Mouse (Mus musculus) limb, embryonic 15.5 days (tissue): ENCODE results near the gene Acp7. TPM values are rescaled to one million over a fixed set of nuclear protein-coding genes. Genes with fewer than 3 reads are reported as not detected.
A peak's percentile ranks its signal among the peaks of the same experiment; 100 is the strongest.

Source experiments
- ATAC-seq: fragments of 200-750 bp; cut with Nextera tagmentation; 2 replicates; pipeline ENCODE4 v1.8.0; 2017; ENCODE audit warnings: low read depth, moderate TSS enrichment; ENCODE audit not compliant: insufficient number of reproducible peaks, low FRiP score, low TSS enrichment
- H3K27ac ChIP-seq: fragments of 300-500 bp; sonication (generic); 2 replicates; pipeline ENCODE4 v1.5.1; 2015; ENCODE audit warnings: moderate library complexity, mild to moderate bottlenecking, inconsistent platforms
- H3K27me3 ChIP-seq: fragments of 300-500 bp; sonication (generic); 2 replicates; pipeline ENCODE4 v1.6.1; 2015; ENCODE audit warnings: inconsistent platforms
- H3K36me3 ChIP-seq: fragments of 300-500 bp; sonication (generic); 2 replicates; pipeline ENCODE4 v1.6.1; 2015; ENCODE audit warnings: inconsistent platforms
- H3K4me1 ChIP-seq: fragments of 300-500 bp; sonication (generic); 2 replicates; pipeline ENCODE4 v1.6.1; 2015; ENCODE audit warnings: inconsistent platforms
- H3K4me2 ChIP-seq: fragments of 300-500 bp; sonication (generic); 2 replicates; pipeline ENCODE4 v1.6.1; 2015; ENCODE audit warnings: mild to moderate bottlenecking, inconsistent platforms
- H3K4me3 ChIP-seq: fragments of 300-500 bp; sonication (generic); 2 replicates; pipeline ENCODE4 v1.5.1; 2015; ENCODE audit warnings: mild to moderate bottlenecking, inconsistent platforms
- H3K9ac ChIP-seq: fragments of 300-500 bp; sonication (generic); 2 replicates; pipeline ENCODE4 v1.6.1; 2015; ENCODE audit warnings: inconsistent platforms
- H3K9me3 ChIP-seq: fragments of 300-500 bp; sonication (generic); 2 replicates; pipeline ENCODE4 v1.6.1; 2016; ENCODE audit warnings: inconsistent platforms
- WGBS: fragments of 180-500 bp; shearing (Covaris S2); methylation state at CpG from one replicate; pipeline ENCODE4 v1.1.7; 2015; 5-methylcytosine and 5-hydroxymethylcytosine counted together
- microRNA-seq: library from miRNA; unstranded; fragments of <30 nt; microRNA quantifications from one replicate; pipeline ENCODE4, GENCODE M21; 2016
- polyA plus RNA-seq: library from polyadenylated mRNA; unstranded; fragments of >200 nt; fragmentation: Nextera tagmentation; extraction: Ambion mirVana; gene quantifications from 2 replicates; pipeline ENCODE4 v1.2.1, GENCODE M21; 2015

Acp7 gene
- polyA plus RNA-seq, 1 experiment from 2014 or later, result 1.9 TPM

DNA sequence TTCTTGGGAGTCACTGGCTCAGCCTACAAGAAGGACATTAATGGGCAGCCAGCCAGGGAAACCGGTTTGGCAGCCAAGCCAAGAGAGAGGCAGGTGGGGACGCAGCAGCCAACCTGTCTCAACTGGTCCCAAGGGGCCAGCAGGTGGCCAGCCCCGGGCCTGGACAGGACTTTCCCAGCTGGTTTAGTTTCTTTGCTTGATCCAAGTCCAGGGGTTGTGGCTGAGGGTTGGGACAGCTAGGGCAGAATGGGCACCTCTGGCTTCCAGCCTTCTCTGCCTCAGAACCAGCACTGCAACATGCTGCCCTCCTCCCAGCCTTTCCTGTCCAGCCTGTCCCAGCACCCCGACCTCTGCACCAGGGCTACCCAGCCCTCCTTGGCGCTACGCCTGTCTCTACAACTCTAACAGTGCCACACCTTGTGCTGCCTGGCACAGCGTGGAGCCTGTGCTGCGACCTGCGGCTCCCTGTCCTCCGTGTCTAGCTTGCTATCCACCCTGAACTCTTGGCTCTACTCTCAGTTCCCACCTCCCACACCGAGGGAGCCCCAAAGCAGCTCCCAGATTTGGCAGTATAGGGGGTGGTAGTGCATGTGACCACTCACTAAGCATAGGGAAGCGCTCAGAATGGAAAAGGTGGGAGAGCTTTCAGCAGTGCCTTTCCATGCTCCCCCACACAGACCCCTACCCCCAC is 60.7 kb downstream of the Acp7 start:
- Histone ChIP-seq H3K27ac (peak overlapping the region; percentile 39), H3K36me3 (peaks cover 30% of the 10 kb centered on the region), H3K9ac (no peak overlapping the region), H3K27me3 (no peaks in the 10 kb centered on the region), H3K4me1 (peaks cover 39% of the 10 kb centered on the region), H3K9me3 (no peaks in the 10 kb centered on the region), H3K4me2 (peak overlapping the region; percentile 5), H3K4me3 (no peak overlapping the region)
- ATAC-seq, result no peak
- WGBS, result 46% methylated on average over 12 of the region's 12 CpGs

GRCm38 (mm10) chr7:28568253-28568652 is 62.9 kb downstream of the Acp7 start:
- peaks cover 52% of the 10 kb centered on the region for H3K36me3 ChIP-seq

DNA sequence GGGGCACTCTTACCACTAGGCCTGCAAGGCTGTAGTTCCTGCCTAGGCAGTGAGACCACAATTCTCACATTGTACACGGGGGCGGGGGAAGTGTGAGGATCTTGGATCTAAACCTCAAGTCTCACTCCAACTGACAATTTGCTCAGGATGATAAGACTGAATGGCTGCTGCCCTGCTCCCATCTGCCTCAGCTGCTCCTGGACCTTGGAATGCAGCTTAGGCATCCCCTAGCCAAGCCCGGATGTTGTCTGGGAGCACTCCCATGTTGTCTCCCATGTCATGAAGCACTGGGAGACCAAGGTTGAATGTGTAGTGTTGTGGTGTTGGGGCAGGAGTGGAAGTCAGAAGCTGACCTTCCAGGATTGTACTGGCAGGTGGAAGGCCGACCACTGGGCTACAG is 63.6 kb downstream of the Acp7 start:
- Histone ChIP-seq H3K4me1 (peaks cover 32% of the 10 kb centered on the region), H3K9ac (no peak overlapping the region), H3K9me3 (no peaks in the 10 kb centered on the region), H3K27ac (no peak overlapping the region), H3K36me3 (peaks cover 59% of the 10 kb centered on the region), H3K27me3 (no peaks in the 10 kb centered on the region), H3K4me3 (no peak overlapping the region), H3K4me2 (no peak overlapping the region)
- WGBS, result 90% methylated on average over 4 of the region's 4 CpGs
- no peak for ATAC-seq

More at GRCm38 (mm10) chr7:28568253-28568652, 62.9 kb downstream of the Acp7 start:
- Histone ChIP-seq H3K4me2 (no peak overlapping the region), H3K9me3 (no peaks in the 10 kb centered on the region), H3K9ac (no peak overlapping the region), H3K27me3 (no peaks in the 10 kb centered on the region), H3K4me1 (peaks cover 35% of the 10 kb centered on the region), H3K4me3 (no peak overlapping the region), H3K27ac (no peak overlapping the region)
- ATAC-seq, result no peak

GRCm38 (mm10) chr7:28565407-28565806 is 65.7 kb downstream of the Acp7 start:
- no peaks in the 10 kb centered on the region for H3K27me3 ChIP-seq
- no peak overlapping the region for H3K27ac ChIP-seq
- WGBS, result 66% methylated on average over 5 of the region's 5 CpGs
- H3K4me1 ChIP-seq, result peaks cover 11% of the 10 kb centered on the region
- peaks cover 76% of the 10 kb centered on the region for H3K36me3 ChIP-seq
- no peak overlapping the region for H3K4me3 ChIP-seq
- no peak for ATAC-seq
- no peak overlapping the region for H3K9ac ChIP-seq
- H3K9me3 ChIP-seq, result no peaks in the 10 kb centered on the region
- no peak overlapping the region for H3K4me2 ChIP-seq

DNA sequence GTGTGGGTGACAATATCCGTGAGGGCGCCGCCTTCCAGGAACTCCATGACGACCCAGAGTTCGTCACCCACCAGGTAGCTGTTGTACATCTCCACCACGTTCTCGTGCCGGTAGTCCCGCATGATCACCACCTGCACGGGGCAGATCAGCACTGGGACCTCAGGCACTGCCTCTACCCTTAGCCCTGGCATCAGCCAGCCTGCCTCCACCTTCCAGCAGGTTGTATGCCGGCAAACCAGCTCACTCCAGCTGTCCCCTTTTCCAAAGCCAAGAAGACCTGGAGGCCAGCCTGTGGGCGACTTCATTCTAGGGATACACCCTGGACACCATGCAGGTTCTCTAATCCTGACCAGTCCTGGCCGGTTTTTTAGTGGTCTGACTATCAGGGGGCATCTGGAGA is 68.2 kb downstream of the Acp7 start:
- no peak for ATAC-seq
- Histone ChIP-seq H3K4me3 (no peak overlapping the region), H3K9me3 (no peaks in the 10 kb centered on the region), H3K27me3 (no peaks in the 10 kb centered on the region), H3K9ac (no peak overlapping the region), H3K4me1 (peaks cover 16% of the 10 kb centered on the region), H3K27ac (no peak overlapping the region), H3K4me2 (no peak overlapping the region), H3K36me3 (peaks cover 91% of the 10 kb centered on the region)
- 92% methylated on average over 13 of the region's 13 CpGs for WGBS

- no peak overlapping the region for H3K4me2 ChIP-seq
- peaks cover 16% of the 10 kb centered on the region for H3K4me1 ChIP-seq
- H3K27me3 ChIP-seq, result no peaks in the 10 kb centered on the region
- H3K36me3 ChIP-seq, result peaks cover 85% of the 10 kb centered on the region
- no peak overlapping the region for H3K9ac ChIP-seq
- no peak overlapping the region for H3K27ac ChIP-seq
- H3K9me3 ChIP-seq, result no peaks in the 10 kb centered on the region
- ATAC-seq, result no peak
- WGBS, result 91% methylated on average over 13 of the region's 13 CpGs
- H3K4me3 ChIP-seq, result no peak overlapping the region
Observed at GRCm38 (mm10) chr7:28562371-28562770, 68.8 kb downstream of the Acp7 start.

DNA sequence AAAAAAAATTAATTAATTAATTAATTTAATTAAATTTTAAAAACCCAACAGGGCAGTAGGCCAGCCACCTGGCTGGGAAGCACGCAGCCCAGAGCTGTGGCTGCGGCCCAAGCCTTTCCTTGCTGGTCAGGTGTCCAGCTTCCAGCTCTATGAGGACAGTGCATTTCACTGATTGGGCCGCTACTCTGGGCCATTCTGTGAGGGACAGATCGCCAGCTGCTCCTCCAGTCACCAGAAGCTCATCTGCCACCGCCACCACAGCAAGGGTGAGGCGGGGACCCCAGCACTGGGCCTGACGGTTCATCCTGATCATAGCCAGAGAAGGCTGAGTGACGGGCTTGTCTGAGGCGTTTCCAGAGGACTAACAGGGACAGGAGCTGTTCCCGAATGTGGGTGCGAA is 69.2 kb downstream of the Acp7 start:
- H3K9me3 ChIP-seq, result no peaks in the 10 kb centered on the region
- no peak overlapping the region for H3K27ac ChIP-seq
- H3K4me3 ChIP-seq, result no peak overlapping the region
- WGBS, result 90% methylated on average over 11 of the region's 11 CpGs
- ATAC-seq, result no peak
- no peak overlapping the region for H3K4me2 ChIP-seq
- no peak overlapping the region for H3K9ac ChIP-seq
- peaks cover 18% of the 10 kb centered on the region for H3K4me1 ChIP-seq
- H3K36me3 ChIP-seq, result peaks cover 81% of the 10 kb centered on the region
- no peaks in the 10 kb centered on the region for H3K27me3 ChIP-seq

DNA sequence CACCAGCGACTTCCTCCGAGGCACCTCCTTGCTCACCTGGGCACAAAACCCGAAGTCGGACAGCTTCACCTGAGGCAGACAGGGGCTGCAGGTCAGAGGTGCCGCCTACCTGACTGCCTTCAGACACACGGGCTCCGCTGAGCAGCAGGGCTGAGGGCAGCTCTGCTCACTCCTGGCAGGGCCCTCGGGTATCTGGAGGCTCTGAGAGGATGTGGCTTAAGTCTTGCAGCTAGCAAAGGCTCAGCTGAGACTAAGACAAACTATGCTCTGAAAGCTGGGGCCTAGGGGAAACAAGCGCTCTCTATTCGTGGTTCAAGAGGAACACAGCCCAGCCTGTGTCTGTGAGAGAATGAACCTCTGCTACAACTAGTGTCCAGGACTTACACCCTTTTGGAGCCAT is 70.3 kb downstream of the Acp7 start:
- peaks cover 24% of the 10 kb centered on the region for H3K4me1 ChIP-seq
- WGBS, result 92% methylated on average over 10 of the region's 10 CpGs
- no peak for ATAC-seq
- peaks cover 70% of the 10 kb centered on the region for H3K36me3 ChIP-seq
- no peaks in the 10 kb centered on the region for H3K27me3 ChIP-seq
- H3K9me3 ChIP-seq, result no peaks in the 10 kb centered on the region
- no peak overlapping the region for H3K4me2 ChIP-seq
- H3K4me3 ChIP-seq, result no peak overlapping the region
- H3K9ac ChIP-seq, result no peak overlapping the region
- no peak overlapping the region for H3K27ac ChIP-seq

GRCm38 (mm10) chr7:28558486-28558885 is 72.6 kb downstream of the Acp7 start:
- Histone ChIP-seq H3K36me3 (peaks cover 46% of the 10 kb centered on the region), H3K9ac (no peak overlapping the region), H3K27me3 (no peaks in the 10 kb centered on the region), H3K27ac (peak overlapping the region; percentile 38), H3K4me2 (no peak overlapping the region), H3K4me3 (no peak overlapping the region), H3K9me3 (no peaks in the 10 kb centered on the region), H3K4me1 (peaks cover 24% of the 10 kb centered on the region)
- ATAC-seq, result no peak
- WGBS, result 31% methylated on average over 4 of the region's 4 CpGs

GRCm38 (mm10) chr7:28557708-28558107 is 73.4 kb downstream of the Acp7 start:
- Histone ChIP-seq H3K27me3 (no peaks in the 10 kb centered on the region), H3K4me1 (peaks cover 24% of the 10 kb centered on the region), H3K9ac (no peak overlapping the region), H3K36me3 (peaks cover 38% of the 10 kb centered on the region), H3K27ac (no peak overlapping the region), H3K4me2 (no peak overlapping the region), H3K9me3 (no peaks in the 10 kb centered on the region), H3K4me3 (no peak overlapping the region)
- ATAC-seq, result peak; percentile 30; the same call in 1 of the 2 replicates
- 68% methylated on average over 6 of the region's 6 CpGs for WGBS

Small RNA genes within 50 kb of the gene (microRNA-seq; reads per million reads assigned to microRNA genes)
- not detected for gene Mir7049

Other genes with a start within 250 kb of the Acp7 start
- gene Med29, start 238.6 kb downstream of the Acp7 start, polyA plus RNA-seq, result 44.8 and 45.1 TPM in 2 replicates
- 67.6 and 73.4 TPM in 2 replicates for gene Paf1, start 238.4 kb downstream of the Acp7 start, polyA plus RNA-seq
- 18.1 and 19.3 TPM in 2 replicates for gene Gmfg, start 193.9 kb downstream of the Acp7 start, polyA plus RNA-seq
- gene Lrfn1, start 179.4 kb downstream of the Acp7 start, polyA plus RNA-seq, result 3.1 and 3.5 TPM in 2 replicates
- gene Ifnl2, start 120.9 kb downstream of the Acp7 start, polyA plus RNA-seq, result not detected in 2 replicates
- gene Ifnl3, start 108.5 kb downstream of the Acp7 start, polyA plus RNA-seq, result not detected in 2 replicates
- gene Sycn, start 90.4 kb downstream of the Acp7 start, polyA plus RNA-seq, result not detected in 2 replicates
- gene Nccrp1, start 84.1 kb downstream of the Acp7 start, polyA plus RNA-seq, result 1.6 and 2.3 TPM in 2 replicates
- 26.3 and 28.3 TPM in 2 replicates for gene Samd4b, start 33.2 kb downstream of the Acp7 start, polyA plus RNA-seq
- 33.7 and 34.9 TPM in 2 replicates for gene Pak4, start 33.1 kb downstream of the Acp7 start, polyA plus RNA-seq
- 6.2 and 7.2 TPM in 2 replicates for gene Fbxo27, start 61.5 kb upstream of the Acp7 start, polyA plus RNA-seq
- 27.2 and 37.3 TPM in 2 replicates for gene Fbxo17, start 85.5 kb upstream of the Acp7 start, polyA plus RNA-seq
- gene Mrps12, start 110.5 kb upstream of the Acp7 start, polyA plus RNA-seq, result 112 and 125 TPM in 2 replicates
- gene Sars2, start 110.7 kb upstream of the Acp7 start, polyA plus RNA-seq, result 20.1 and 24.1 TPM in 2 replicates
- gene Ccer2, start 124.8 kb upstream of the Acp7 start, polyA plus RNA-seq, result 0.82 and 1.9 TPM in 2 replicates
- 79.8 and 96.9 TPM in 2 replicates for gene Sirt2, start 135.4 kb upstream of the Acp7 start, polyA plus RNA-seq
- 41.5 and 49.2 TPM in 2 replicates for gene Nfkbib, start 136.2 kb upstream of the Acp7 start, polyA plus RNA-seq
- 4.7 and 5.6 TPM in 2 replicates for gene Rinl, start 157.6 kb upstream of the Acp7 start, polyA plus RNA-seq
- gene Hnrnpl, start 177.2 kb upstream of the Acp7 start, polyA plus RNA-seq, result 201 and 221 TPM in 2 replicates
- gene Ech1, start 193.9 kb upstream of the Acp7 start, polyA plus RNA-seq, result 217 and 232 TPM in 2 replicates
- 11.6 and 13.8 TPM in 2 replicates for gene Lgals4, start 202.5 kb upstream of the Acp7 start, polyA plus RNA-seq
- 171 and 257 TPM in 2 replicates for gene Lgals7, start 232.5 kb upstream of the Acp7 start, polyA plus RNA-seq